Mouse (Mus musculus) large intestine, adult 2 months (tissue): ENCODE measurements around the gene Srebf2. TPM values are rescaled to one million over a fixed set of nuclear protein-coding genes. Genes with fewer than 3 reads are reported as not detected.

ENCODE experiments used
- DNase-seq: peaks from one replicate; pipeline ENCODE4 v3.0.0-alpha.2; 2012; ENCODE audit warnings: low read depth, low spot score
- WGBS: fragments of 180-500 bp; shearing (Covaris S2); methylation state at CpG from one replicate; pipeline ENCODE4 v1.1.7; 2018; 5-methylcytosine and 5-hydroxymethylcytosine counted together
- polyA plus RNA-seq: library from polyadenylated mRNA; depleted of rRNA; stranded (reverse); fragments of >200 nt; gene quantifications from 2 replicates; pipeline ENCODE4 v1.2.3, GENCODE M21; 2012

Srebf2 gene
- polyA plus RNA-seq, 1 experiment = 113 TPM

DNA sequence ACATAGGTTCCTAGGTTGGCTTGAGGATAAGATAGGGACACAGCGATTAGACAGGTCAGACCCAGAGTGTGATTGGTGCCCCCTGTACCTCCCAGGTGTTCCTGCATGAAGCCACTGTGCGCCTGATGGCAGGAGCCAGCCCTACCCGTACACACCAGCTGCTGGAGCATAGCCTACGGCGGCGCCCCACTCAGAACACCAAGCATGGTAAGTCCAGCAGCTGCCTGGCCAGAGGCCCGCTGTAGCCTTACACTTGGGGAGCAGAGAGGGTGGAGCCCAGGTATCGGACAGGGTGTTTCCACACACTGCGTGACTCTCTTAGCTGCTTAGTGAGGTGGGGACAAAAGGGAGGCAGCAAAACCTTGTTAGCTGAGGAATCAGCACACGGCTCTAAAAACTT, 56.1 kb downstream of the Srebf2 start:
- 93% methylated on average over 10 of the region's 10 CpGs for WGBS

DNA sequence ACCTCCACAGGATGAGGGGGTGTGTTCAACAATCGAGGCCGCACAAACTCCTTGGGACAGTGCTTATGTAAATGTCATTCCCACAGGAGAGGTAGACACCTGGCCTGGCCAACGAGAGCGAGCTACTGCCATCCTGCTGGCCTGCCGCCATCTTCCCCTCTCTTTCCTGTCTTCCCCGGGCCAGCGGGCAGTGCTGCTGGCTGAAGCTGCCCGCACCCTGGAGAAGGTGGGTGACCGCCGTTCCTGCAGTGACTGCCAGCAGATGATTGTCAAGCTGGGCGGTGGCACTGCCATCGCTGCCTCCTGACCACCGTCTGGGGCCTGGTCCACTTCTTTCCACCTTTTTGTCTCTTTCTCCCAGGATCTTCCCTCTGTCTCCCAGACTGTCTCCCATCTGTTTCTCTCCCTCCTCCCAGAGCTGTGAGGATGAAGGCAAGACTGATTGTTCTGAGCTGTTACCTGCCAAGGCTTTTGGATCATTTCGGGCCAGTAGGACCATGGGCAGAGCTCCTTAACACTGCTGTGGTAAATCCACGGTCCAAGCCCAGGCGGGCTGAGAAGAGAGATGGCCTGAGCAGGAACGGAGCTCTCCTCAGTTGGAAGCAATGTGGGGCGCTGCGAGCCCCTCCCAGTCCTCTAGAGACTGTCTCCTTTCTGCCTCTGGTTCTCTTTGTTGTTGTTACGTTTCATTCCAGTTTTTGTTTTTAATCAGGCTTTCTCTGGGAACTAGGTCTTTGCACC, 56.8 kb downstream of the Srebf2 start:
- WGBS = 83% methylated on average over 20 of the region's 20 CpGs
- no peak for DNase-seq

More for the DNA sequence above, 56.1 kb downstream of the Srebf2 start:
- DNase-seq = no peak

DNA sequence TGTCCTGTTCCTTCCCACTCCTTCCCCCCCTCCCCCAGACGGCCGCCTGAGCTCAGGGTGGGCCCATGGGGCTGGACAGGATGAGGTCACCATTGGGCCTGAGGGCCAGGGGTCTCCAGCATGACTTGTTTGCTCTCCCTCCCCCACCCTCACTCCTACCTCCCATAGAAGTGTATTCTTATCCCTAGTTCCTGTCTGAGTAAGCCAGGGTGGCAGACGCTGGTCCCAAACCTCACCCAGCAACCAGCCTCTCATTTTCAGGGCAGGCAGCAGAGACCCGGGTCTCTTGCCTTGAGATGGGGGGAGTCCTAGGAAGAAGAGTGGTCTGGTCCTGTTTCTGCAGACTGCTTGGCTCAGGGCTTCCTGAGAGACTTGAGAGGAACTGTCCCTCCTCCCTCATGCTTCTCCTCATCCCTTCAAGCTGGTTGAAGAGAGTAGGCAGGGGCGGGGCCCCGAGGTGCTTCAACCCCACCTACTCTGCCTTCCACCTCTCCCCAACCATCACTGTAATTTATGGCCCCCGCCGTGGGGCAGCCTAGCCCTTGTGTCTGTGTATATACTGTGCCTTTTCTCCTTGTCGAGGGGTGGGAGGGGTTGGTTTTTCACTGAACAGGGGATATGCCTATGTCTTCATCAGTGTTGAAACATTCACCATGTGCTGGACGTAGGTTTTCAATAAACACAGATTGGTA, 57.8 kb downstream of the Srebf2 start:
- 66% methylated on average over 10 of the region's 10 CpGs for WGBS

DNA sequence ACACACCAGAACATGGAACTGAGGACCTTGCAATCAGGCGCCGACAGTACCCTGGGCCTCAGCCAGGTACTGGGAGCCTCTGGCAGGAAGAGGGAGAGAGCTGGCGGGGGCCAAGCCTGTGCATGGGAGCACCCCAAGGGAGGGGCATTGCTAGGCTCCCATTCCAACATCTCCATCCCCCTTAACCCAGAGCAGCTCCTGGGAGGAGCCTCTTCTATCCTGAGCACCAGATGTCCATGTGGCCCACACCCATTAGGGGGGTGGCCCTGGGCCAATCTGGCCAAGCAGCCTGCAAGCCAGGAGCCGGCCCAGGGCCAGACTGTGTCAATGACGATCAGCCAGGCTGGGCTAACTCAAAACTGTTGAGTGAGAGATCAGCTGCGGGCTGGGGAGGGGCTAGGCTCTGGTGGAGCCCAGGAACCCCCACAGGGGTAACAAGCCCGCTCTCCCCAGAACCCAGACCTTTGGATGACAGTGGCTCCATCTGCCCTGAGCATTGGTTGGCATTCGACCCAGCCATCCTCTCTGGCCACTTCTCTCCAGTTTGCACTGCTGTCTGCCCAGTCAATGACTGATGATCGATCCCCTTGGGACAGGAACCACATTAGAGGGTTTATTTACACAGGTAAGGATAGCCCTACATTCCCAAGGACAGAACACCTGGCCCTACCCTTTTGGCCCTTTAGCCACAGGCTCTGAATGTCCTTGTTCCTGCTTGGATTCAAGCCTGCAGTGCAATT, 59.6 kb downstream of the Srebf2 start:
- DNase-seq = peak; percentile 10
- WGBS = 54% methylated on average over 9 of the region's 9 CpGs

More for the DNA sequence above, 57.8 kb downstream of the Srebf2 start:
- no peak for DNase-seq

DNA sequence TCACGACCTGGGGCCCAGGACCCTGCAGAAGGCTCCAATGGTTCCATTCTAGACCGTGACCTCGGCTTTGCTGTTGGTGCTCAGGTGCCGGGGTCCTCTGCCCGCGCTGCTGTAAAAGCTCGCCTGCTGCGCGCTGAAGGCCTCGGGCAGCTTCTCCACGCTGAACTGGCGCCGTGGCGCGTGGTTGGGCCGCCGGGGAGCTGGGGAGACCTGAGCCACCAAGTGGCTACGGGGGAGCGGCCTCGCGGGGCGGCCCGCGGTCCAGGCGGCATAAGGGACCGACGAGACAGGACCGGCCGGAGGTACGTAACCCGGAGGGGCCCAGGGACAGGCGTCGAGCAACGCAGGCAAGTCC, 60.1 kb downstream of the Srebf2 start:
- WGBS = 59% methylated on average over 34 of the region's 34 CpGs

DNA sequence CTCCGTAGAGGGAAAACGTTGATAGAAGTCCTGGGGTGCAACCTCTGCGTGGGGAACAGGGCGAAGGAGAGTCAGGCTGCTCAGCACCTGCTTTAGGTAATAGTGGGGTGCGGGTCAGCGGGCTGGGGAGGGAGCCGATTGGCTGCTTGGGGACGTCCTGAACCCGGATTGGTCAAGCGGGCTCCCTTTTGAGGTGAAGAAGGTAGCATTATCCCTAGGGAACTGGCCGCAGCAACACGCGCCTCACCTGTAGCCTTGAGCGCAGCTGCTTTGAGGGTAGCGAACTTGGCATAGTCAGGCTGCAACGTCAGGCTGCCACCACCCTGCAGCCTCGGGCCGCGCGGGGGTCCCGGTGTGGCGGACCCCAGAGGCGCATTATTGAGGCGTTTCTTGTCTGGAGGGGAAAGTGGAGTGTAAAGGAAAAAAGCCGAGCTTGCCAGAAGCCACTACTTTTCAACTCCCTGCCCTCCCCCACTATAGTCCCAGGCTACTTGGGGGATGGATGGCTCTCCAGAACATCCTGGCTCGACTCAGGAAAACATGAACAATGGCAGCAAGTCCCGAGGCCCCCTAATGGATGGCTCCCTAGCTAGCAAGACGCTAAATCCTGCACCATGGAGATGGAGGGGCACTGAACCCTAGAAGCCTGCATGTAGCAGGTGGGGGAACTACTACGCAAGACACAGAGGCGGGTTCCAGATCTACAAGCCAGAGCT, 60.7 kb downstream of the Srebf2 start:
- WGBS = 57% methylated on average over 30 of the region's 30 CpGs
- no peak for DNase-seq

More for the DNA sequence above, 60.1 kb downstream of the Srebf2 start:
- DNase-seq = no peak

DNA sequence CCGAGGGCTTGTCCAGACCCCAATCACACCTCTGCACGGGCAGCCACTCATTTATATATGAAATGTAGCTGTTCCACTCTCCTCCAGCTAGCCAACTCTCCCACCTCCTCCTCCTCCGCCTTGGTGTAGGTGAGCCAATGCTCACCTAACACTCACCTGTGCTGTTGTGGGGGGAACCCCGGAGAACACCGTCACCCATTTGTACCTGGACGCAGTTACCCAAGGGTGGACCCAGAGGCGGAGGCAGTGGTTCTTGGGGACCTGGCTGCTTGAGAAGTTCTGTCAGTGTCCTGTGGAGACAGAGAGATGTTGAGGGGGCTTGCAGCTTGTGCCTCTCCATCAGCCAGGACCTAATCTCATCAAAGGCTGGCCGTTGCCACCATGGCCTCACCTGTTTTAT, 61.3 kb downstream of the Srebf2 start:
- no peak for DNase-seq
- WGBS = 84% methylated on average over 8 of the region's 8 CpGs

DNA sequence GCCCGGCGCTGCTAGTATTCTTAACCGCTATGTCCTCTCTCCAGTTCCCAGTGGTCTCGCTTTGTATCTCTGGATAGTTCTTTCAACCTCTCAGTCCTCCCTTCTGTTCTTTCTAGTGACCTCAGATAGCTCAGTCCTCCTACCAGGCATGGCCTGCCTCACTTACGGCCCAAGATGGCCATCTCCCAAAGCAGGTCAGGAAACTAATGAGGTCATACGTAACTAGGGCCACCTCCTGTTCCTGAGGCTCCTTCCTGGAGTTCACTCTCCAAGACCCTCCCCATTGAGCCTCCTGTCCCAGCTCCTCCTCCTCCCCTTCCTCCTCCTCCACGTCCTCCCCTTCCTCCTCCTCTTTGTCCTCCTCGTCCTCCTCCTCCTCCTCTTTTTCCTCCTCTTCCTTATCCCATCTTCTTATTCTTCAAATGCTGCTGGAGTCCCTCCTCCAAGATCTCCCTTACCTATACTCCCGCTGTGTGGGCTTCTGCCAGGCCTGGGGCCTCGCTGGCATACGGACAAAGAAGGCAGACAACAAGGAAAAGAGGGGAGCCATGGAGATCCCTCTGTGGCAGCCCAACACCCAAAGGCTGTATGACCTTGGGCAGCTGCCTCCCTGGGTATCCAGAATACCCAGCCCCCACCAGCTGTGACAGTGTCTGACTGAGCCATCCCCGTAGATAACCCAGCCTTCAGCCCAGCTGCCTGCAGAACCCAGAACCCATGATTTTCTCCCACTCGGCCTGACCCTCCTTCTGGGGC, 62.5 kb downstream of the Srebf2 start:
- WGBS = 83% methylated on average over 13 of the region's 13 CpGs
- DNase-seq = no peak

DNA sequence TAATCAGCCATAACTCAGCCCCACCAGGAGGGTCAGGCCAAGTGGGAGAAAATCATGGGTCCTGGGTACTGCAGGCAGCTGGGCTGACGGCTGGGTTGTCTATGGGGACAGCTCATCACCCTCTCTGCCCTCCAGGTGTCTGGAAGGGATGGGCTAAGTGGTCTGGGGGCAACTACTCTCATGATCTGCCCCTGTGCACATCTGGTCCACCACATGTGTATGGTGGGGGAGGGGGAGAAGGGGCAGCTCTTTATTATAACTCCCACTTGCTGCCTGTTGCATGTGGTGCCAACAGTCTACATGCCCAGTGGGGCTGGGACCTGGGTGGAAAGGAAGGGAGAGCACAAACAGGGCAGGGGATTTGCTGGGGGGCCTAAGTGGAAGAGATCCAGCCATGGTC, 63.8 kb downstream of the Srebf2 start:
- 54% methylated on average over 1 of the region's 1 CpGs for WGBS
- DNase-seq = no peak

DNA sequence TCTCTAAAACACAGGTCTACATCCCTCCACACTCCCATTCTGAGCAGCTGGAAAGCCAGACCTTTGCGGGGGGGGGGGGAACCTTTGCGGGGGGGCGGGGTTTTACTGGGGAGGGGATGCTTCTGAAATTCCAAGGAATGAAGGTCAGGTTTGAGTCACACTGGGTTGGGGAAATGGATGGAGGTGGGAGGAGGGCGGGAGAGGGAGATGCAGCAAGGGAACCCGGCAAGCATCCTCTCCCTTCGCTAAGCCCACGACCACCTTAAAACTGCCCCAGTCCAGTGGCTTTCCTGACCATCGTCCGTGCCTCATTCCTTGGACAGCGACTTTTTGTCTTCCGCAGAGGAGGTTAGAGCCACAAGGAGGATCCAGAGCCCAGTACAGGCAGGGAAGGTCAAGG, 64.3 kb downstream of the Srebf2 start:
- 6% methylated on average over 11 of the region's 11 CpGs for WGBS
- no peak for DNase-seq

DNA sequence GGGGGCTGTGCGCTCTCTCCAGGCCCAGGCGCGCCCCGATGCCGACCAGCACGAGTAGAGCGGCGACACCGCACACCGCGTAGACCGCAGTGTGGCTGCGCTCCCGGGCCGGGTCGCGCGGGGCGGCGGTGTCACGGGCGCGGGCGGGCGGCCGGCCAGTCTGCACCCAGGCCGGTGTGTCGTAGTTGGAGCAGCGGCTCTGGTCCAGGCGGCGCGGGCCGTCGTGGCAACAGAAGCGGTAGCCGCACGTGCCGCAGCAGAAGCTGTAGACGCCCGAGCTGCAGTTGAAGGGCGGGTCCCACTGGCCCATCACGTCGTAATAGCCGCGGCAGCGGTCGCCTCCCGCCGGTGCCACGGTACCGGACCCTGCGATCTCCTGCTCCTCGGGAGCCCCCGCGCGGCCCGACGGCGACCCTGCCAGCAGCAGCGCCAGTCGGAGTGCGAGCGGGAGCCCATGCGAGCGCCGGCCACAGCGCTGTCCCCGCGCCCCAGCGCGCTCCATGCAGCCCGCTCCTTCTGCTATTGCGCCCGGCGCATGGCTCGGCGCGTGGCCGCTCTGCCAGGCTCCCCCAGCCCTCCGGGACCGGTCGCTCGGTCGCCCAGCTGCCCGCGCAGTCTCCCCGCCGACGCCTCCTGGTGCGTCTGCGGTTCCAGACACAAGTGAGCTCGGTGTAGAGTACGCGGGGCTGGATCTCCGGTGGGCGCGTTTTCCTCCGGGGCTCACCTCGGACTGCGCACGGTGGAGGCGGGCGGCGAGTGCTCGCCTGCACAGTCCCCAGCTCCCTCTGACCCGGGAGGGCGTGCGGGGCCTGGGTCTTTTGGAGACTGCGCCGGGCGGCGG, 65.2 kb downstream of the Srebf2 start:
- DNase-seq = no peak
- 1% methylated on average over 112 of the region's 112 CpGs for WGBS

DNA sequence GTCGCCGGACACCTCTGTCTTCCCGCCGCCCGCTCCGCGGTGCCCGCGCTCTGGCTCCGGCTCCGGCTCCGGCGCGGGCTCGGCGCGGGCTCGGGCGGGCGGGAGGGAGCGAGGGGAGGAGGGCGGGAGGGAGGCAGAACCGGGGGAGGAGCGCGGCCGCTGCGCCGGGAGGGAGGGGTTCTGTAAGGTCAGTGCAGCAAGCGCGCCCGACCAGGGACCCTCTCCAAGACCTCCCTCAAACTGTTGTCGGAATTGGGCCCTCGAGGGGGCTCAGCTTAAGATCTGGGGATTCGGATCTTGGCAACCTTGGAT, 65.7 kb downstream of the Srebf2 start, which contains the start of gene Shisa8:
Gene Shisa8, minus strand, starts transcription at position 64 of the 312 bp plus-strand sequence.
- WGBS = 1% methylated on average over 29 of the region's 34 CpGs
- no peak for DNase-seq

DNA sequence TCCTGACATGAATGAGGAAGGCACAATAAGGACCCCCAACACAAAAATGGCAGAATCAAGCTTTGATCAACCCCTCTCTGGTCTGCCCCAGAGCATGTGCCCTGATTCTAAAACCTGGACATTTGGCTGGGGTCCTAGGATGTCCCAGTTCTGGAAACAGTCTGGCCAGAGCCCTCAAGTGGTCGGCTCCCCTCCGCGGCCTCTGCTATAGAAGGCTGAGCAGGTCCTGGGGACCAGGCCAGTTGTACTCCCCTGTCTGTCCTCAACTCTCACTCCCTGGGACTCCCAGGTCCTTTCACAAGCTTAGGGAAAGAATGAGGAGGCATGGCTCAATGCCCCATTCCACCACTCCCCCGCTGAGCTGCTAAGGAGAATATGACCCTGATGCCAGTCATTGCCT, 66.2 kb downstream of the Srebf2 start:
- no peak for DNase-seq
- 34% methylated on average over 4 of the region's 4 CpGs for WGBS

DNA sequence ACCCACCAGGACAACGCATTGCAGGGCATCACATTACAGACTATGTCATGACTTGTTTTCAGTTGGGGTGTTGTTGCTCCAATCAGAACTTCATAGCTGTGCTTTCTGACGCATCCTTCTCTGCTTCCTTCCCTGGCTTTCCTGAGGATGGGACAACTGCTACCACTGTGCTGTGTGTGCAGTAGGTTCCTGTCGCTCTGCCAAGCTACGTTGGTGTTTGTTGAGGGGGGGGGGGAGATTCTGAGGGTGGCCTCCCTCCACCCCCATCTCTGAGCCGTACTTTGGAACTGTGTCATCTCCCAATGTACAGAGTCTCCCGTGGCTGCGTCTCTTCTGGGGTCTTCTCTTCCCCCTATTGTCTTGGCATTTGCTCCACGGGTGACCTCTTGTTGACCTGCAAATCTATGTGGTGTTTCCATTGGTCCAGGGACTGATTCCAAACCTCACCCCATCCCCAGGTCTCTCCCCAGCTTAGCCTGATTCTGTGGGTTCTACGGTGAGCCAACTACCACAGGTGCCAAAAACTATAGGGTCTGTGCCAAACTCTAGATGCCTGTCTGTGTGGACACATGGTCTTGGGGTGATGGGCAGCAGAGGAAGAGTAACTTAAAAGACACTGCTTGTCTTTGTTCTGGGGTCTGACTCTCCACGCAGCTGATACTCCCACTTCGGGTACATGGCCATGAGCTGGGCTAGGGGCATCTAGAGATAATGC, 68.5 kb downstream of the Srebf2 start:
- no peak for DNase-seq
- WGBS = 37% methylated on average over 11 of the region's 11 CpGs

DNA sequence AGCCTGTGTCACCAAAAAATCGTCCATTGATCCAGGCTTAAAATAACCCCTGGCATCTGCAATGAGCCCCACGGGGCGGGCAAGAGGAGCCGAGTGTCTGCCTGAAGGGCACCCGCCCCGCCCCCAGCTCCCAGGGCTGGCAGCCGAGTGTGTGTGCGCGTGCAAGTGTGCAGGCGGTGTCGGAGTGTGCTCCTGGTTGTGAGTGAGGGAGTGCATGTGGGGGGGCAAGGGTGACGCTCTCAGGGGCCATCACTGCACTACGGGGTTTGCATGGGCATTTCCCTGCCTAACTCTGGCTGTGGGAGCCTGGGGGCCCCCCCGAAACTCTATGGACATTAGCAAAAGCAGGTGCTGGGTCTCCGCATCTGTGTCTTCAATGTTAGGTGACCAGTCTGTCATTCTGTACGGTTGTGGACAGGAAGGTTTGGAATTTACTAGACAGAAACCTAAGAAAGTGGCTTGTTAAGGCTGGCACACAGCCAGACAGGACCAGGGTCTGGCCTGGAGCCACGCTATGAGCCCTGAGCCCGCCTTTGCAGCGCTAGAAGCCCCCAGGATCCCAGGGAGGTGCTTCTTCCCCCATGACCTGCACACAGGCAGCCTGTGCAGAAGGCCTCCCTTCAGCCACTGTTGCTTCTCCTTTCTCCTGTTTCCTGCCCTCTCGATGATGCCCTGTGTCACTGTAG, 69.3 kb downstream of the Srebf2 start:
- WGBS = 59% methylated on average over 20 of the region's 20 CpGs
- DNase-seq = no peak

DNA sequence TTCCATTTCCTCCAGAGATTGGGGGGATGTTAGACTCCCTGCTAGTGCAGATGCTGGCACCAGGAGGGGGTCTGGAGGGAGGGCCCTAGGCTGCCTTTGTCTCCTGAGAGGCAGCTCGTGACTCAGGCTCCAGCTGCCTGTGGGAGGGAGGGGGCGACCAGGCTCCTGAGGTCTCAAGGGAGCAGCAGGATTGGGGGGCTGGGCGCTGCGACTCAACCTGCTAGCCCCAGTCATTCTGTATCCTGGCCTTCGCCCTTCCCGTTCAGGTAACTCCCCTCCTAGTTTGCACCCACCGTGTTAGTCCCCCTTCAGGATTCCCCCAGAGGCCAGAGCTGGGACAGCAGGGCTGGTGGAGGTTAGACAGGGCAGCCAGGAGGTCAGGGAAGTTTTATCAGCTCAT, 70.1 kb downstream of the Srebf2 start:
- 42% methylated on average over 7 of the region's 7 CpGs for WGBS

DNA sequence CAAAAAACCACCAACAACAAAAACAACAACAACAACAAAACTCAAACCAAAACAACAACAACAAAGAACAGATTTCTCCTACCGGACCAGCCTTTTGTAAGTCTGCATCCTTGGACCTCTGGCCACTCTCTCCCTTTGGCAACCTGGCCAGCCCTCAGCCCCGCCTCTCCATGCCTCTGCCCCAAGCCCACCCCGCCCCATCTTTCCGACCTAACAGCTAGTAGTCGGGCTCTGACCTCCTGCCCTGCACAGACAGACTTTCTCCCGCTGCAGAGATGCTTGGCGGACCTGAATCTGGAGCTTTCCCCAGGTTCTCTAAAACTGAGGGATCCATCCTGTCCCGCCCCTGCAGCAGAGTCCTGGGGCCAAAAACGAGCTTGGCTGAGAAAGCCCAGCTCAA, 71.0 kb downstream of the Srebf2 start:
- 35% methylated on average over 9 of the region's 9 CpGs for WGBS
- no peak for DNase-seq

More for the DNA sequence above, 70.1 kb downstream of the Srebf2 start:
- DNase-seq = no peak
